In the genomic region with DNA sequence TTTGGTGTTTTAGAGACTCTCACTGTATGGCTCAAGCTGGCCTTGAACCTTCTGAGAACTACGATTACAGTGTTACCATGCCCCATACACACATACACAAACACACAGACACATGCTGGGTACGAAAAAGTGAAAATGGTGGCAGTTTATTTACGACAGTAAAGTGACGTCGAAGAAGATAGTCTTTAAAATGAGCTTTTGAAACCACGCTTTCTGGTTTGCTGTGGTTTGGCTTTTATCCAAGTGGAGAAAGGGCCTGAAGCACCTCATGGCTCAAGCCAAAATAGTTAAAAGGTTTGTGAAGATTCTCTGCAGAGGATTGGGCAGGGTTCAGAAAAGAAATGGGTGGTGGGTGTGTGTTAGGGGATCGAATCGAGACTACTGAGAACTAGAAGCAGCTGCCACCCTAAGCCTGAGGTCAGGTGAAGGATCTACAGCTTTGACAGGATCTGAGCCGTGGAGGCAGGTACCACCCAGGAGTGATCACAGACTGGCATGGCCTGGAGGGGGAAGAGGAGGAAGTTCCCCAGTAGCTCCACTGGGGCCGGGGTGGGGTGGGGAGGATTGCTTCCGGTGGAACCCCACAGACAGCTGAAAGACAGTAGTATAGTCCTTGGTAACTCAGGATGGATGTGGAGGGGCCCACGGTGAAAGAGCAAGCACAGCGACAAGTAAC, we compare ENCODE assay signal across 14 mouse cellular contexts. TPM values are rescaled to one million over a fixed set of nuclear protein-coding genes. Genes with fewer than 3 reads are reported as not detected.
DNase-seq lines count a peak whose midpoint lies in the region; ATAC-seq and TF ChIP-seq lines count a peak whose summit lies in the region.
"Had no signal": no experiment of that assay in that cellular context is flagged by ENCODE, and none has a peak within 500 bp of the region (broad histone marks: within the 10 kb centered on the region; RNA-seq: fewer than 3 reads in every experiment).

No protein-coding gene starts in this region.

- no peak overlapping the region for H3K9ac ChIP-seq in heart, embryonic 15.5 days
- H3K9ac ChIP-seq in liver, embryonic 12.5 days, result no peak overlapping the region
- no peak overlapping the region for H3K9ac ChIP-seq in forebrain, postnatal 0 days
- H3K9ac ChIP-seq: lung, embryonic 14.5 days had no signal

- H3K4me2 ChIP-seq in heart, embryonic 15.5 days, result no peak overlapping the region
- no peak overlapping the region for H3K4me2 ChIP-seq in liver, embryonic 12.5 days
- H3K4me2 ChIP-seq in forebrain, postnatal 0 days (ENCODE audit: low read depth), result no peak overlapping the region
- H3K4me2 ChIP-seq: lung, embryonic 14.5 days; neural tube, embryonic 13.5 days had no signal

- no peak overlapping the region for H3K4me3 ChIP-seq in heart, embryonic 15.5 days
- no peak overlapping the region for H3K4me3 ChIP-seq in liver, embryonic 12.5 days
- no peak overlapping the region for H3K4me3 ChIP-seq in forebrain, postnatal 0 days (ENCODE audit: low read depth, low read length)
- H3K4me3 ChIP-seq: left cerebral cortex, adult 2 months; neural tube, embryonic 13.5 days had no signal

- peaks cover 21% of the 10 kb centered on the region for H3K4me1 ChIP-seq in heart, embryonic 15.5 days (replicated peaks)
- peaks cover 60% of the 10 kb centered on the region for H3K4me1 ChIP-seq in liver, embryonic 12.5 days
- peaks cover 15% of the 10 kb centered on the region for H3K4me1 ChIP-seq in forebrain, postnatal 0 days (ENCODE audit: insufficient read depth)

- H3K27ac ChIP-seq in heart, embryonic 15.5 days, result peak overlapping the region; percentile 54
- peak overlapping the region; percentile 49 for H3K27ac ChIP-seq in liver, embryonic 12.5 days
- H3K27ac ChIP-seq in forebrain, postnatal 0 days (ENCODE audit: low read depth, low read length), result no peak overlapping the region
- H3K27ac ChIP-seq: left cerebral cortex, adult 2 months; neural tube, embryonic 13.5 days had no signal

- no peak for DNase-seq in heart, postnatal 4 days
- peak; percentile 5 for DNase-seq in T-cell, adult 2 months (ENCODE audit: low spot score)
- DNase-seq in thymus, postnatal 14 days, result peak; percentile 44
- no peak for DNase-seq in forebrain, postnatal 0 days
- no peak for DNase-seq in gastrocnemius, postnatal 14 days
- DNase-seq in frontal cortex, postnatal 10 days (ENCODE audit: low spot score in 2 of 2), result no peak
- DNase-seq: cerebellum, adult 8-10 months; kidney, postnatal 14 days; lung, embryonic 14.5 days; midbrain, embryonic 14.5 days had no signal

- H3K27me3 ChIP-seq in heart, embryonic 15.5 days, result peaks cover 19% of the 10 kb centered on the region
- H3K27me3 ChIP-seq in liver, embryonic 12.5 days (replicated peaks), result no peaks in the 10 kb centered on the region
- no peaks in the 10 kb centered on the region for H3K27me3 ChIP-seq in forebrain, postnatal 0 days (ENCODE audit: insufficient read depth, low read length)
- H3K27me3 ChIP-seq: neural tube, embryonic 13.5 days had no signal

- intact Hi-C loops in gastrocnemius, postnatal 14 days (cut with DNase I; ENCODE audit: low total_unique reads), result loop anchor here (2.0 kb wide), 1 partner anchor 97 kb away; no protein-coding TSS in a partner anchor

- no peak; the same call in 1 of the 2 replicates for ATAC-seq in heart, embryonic 15.5 days (replicated peaks; ENCODE audit: insufficient number of reproducible peaks, insufficient read depth, low FRiP score, low read depth)
- ATAC-seq in liver, embryonic 12.5 days, result peak; percentile 6; the same call in 1 of the 2 replicates
- no peak for ATAC-seq in forebrain, postnatal 0 days

- 73% methylated on average over 13 of the region's 13 CpGs for WGBS in heart, embryonic 15.5 days
- WGBS in liver, embryonic 12.5 days (ENCODE audit: insufficient replicate concordance), result 58% methylated on average over 13 of the region's 13 CpGs
- WGBS in forebrain, postnatal 0 days, result 84% methylated on average over 13 of the region's 13 CpGs

- TF ChIP-seq CTCF in forebrain, postnatal 0 days (IDR thresholded peaks at IDR 0.05; ENCODE audit: low read depth), result no peak

- H3K36me3 ChIP-seq in heart, embryonic 15.5 days, result peaks cover 25% of the 10 kb centered on the region
- H3K36me3 ChIP-seq in liver, embryonic 12.5 days, result peaks cover 47% of the 10 kb centered on the region
- H3K36me3 ChIP-seq in forebrain, postnatal 0 days (ENCODE audit: insufficient read depth), result peaks cover 37% of the 10 kb centered on the region

- H3K9me3 ChIP-seq in heart, embryonic 15.5 days (replicated peaks), result no peaks in the 10 kb centered on the region
- H3K9me3 ChIP-seq in liver, embryonic 12.5 days (replicated peaks), result no peaks in the 10 kb centered on the region
- no peaks in the 10 kb centered on the region for H3K9me3 ChIP-seq in forebrain, postnatal 0 days (ENCODE audit: low read length)
- H3K9me3 ChIP-seq: neural tube, embryonic 13.5 days had no signal

RNA-seq across cellular contexts. Expression of gene Mrpl46, which starts 10.7 kb away (rescaled TPM):
- 53.1 and 56.4 TPM in 2 replicates for polyA plus RNA-seq in heart, embryonic 15.5 days (2015; fragmentation: Nextera tagmentation; extraction: Ambion mirVana)
- 10 to 100 TPM; 43.4 to 45.1 TPM for total RNA-seq in heart, postnatal 4 days (2021)
- 72.2 TPM in 2 replicates for polyA plus RNA-seq in liver, embryonic 12.5 days (2016; fragmentation: Nextera tagmentation; extraction: Ambion mirVana)
- 33.2 and 39.9 TPM in 2 replicates for total RNA-seq in forebrain, postnatal 0 days (2014; rRNA removed)
- polyA plus RNA-seq in forebrain, postnatal 0 days (2015; fragmentation: Nextera tagmentation; extraction: Ambion mirVana), result 63.9 and 74.8 TPM in 2 replicates
- 10 to 100 TPM; 30.2 to 36.2 TPM for total RNA-seq in gastrocnemius, postnatal 14 days (2021)

RNA-seq across cellular contexts. Expression of gene Mrps11, which starts 11.1 kb away (rescaled TPM):
- polyA plus RNA-seq in heart, embryonic 15.5 days (2015; fragmentation: Nextera tagmentation; extraction: Ambion mirVana), result 48.0 and 53.9 TPM in 2 replicates
- 10 to 100 TPM; 45.5 to 54.2 TPM for total RNA-seq in heart, postnatal 4 days (2021)
- 55.7 and 57.2 TPM in 2 replicates for polyA plus RNA-seq in liver, embryonic 12.5 days (2016; fragmentation: Nextera tagmentation; extraction: Ambion mirVana)
- 44.7 and 51.6 TPM in 2 replicates for total RNA-seq in forebrain, postnatal 0 days (2014; rRNA removed)
- 70.4 and 77.5 TPM in 2 replicates for polyA plus RNA-seq in forebrain, postnatal 0 days (2015; fragmentation: Nextera tagmentation; extraction: Ambion mirVana)
- total RNA-seq in gastrocnemius, postnatal 14 days (2021), result 10 to 100 TPM; 25.7 to 26.9 TPM

RNA-seq across cellular contexts. Expression of gene Det1, which starts 53.0 kb away (rescaled TPM):
- polyA plus RNA-seq in heart, embryonic 15.5 days (2015; fragmentation: Nextera tagmentation; extraction: Ambion mirVana), result 9.5 and 12.5 TPM in 2 replicates
- total RNA-seq in heart, postnatal 4 days (2021), result 1 to 10 TPM; 6.1 to 8.6 TPM
- 13.6 and 13.7 TPM in 2 replicates for polyA plus RNA-seq in liver, embryonic 12.5 days (2016; fragmentation: Nextera tagmentation; extraction: Ambion mirVana)
- total RNA-seq in forebrain, postnatal 0 days (2014; rRNA removed), result 9.8 and 11.9 TPM in 2 replicates
- 6.2 and 7.0 TPM in 2 replicates for polyA plus RNA-seq in forebrain, postnatal 0 days (2015; fragmentation: Nextera tagmentation; extraction: Ambion mirVana)
- total RNA-seq in gastrocnemius, postnatal 14 days (2021), result 1 to 10 TPM; 8.5 to 9.2 TPM

RNA-seq across cellular contexts. Expression of gene Ntrk3, which starts 56.2 kb away (rescaled TPM):
- polyA plus RNA-seq in heart, embryonic 15.5 days (2015; fragmentation: Nextera tagmentation; extraction: Ambion mirVana), result 1.6 and 2.9 TPM in 2 replicates
- 1 to 10 TPM; 4.0 to 5.1 TPM for total RNA-seq in heart, postnatal 4 days (2021)
- polyA plus RNA-seq in liver, embryonic 12.5 days (2016; fragmentation: Nextera tagmentation; extraction: Ambion mirVana), result 0.24 and 0.79 TPM in 2 replicates
- total RNA-seq in forebrain, postnatal 0 days (2014; rRNA removed), result 72.7 and 90.1 TPM in 2 replicates
- polyA plus RNA-seq in forebrain, postnatal 0 days (2015; fragmentation: Nextera tagmentation; extraction: Ambion mirVana), result 16.3 and 28.5 TPM in 2 replicates
- 1 to 10 TPM; 3.1 to 3.5 TPM for total RNA-seq in gastrocnemius, postnatal 14 days (2021)

Comparison
In these comparisons a context has a peak if more than half of its experiments do, and no peak if none do; other contexts are left out.
1. DNase-seq: peak in T-cell, adult 2 months (single experiment) and thymus, postnatal 14 days (single experiment); none in heart, postnatal 4 days (single experiment), forebrain, postnatal 0 days (single experiment), gastrocnemius, postnatal 14 days (single experiment) and frontal cortex, postnatal 10 days (0 of 2).